Mouse (Mus musculus) embryonic fibroblast, embryonic 13.5 days (primary cell): ENCODE data around the gene Spata33. TPM values are rescaled to one million over a fixed set of nuclear protein-coding genes. Genes with fewer than 3 reads are reported as not detected.
A peak's percentile ranks its signal among the peaks of the same experiment; 100 is the strongest.
"Not testable (repeated sequence)": the region's sequence is repeated elsewhere in the genome, so short reads cannot be mapped to it uniquely, and the experiment has no call there.

Experiments used
- H3K27ac ChIP-seq: 2 replicates; pipeline ENCODE4 v1.5.1; 2012; ENCODE audit warnings: low read length, control low read depth, inconsistent platforms; ENCODE audit not compliant: insufficient read depth
- H3K4me1 ChIP-seq: 2 replicates; pipeline ENCODE4 v1.6.1; 2011; ENCODE audit warnings: low read length; ENCODE audit not compliant: control insufficient read depth, insufficient read depth
- H3K4me3 ChIP-seq: 2 replicates; pipeline ENCODE4 v1.5.1; 2011; ENCODE audit warnings: mild to moderate bottlenecking, control low read depth, low read length; ENCODE audit not compliant: insufficient read depth
- CTCF ChIP-seq: IDR thresholded peaks from 2 replicates; pipeline ENCODE4 v1.5.1; 2011; ENCODE audit warnings: mild to moderate bottlenecking, control low read depth, low read length, moderate library complexity, borderline replicate concordance; ENCODE audit not compliant: insufficient read depth
- POLR2A ChIP-seq: IDR thresholded peaks from 2 replicates; pipeline ENCODE4 v1.6.1; 2011; ENCODE audit warnings: low read depth, mild to moderate bottlenecking, control low read depth, low read length, moderate library complexity
- polyA plus RNA-seq: library from polyadenylated mRNA; stranded (reverse); fragments of >200 nt; gene quantifications from 2 replicates; pipeline ENCODE4 v1.2.4, GENCODE M21; 2011; ENCODE audit warnings: low read depth; ENCODE audit not compliant: missing spikeins, insufficient read length

The Spata33 gene
- 1.4 and 2.9 TPM in 2 replicates for polyA plus RNA-seq

DNA sequence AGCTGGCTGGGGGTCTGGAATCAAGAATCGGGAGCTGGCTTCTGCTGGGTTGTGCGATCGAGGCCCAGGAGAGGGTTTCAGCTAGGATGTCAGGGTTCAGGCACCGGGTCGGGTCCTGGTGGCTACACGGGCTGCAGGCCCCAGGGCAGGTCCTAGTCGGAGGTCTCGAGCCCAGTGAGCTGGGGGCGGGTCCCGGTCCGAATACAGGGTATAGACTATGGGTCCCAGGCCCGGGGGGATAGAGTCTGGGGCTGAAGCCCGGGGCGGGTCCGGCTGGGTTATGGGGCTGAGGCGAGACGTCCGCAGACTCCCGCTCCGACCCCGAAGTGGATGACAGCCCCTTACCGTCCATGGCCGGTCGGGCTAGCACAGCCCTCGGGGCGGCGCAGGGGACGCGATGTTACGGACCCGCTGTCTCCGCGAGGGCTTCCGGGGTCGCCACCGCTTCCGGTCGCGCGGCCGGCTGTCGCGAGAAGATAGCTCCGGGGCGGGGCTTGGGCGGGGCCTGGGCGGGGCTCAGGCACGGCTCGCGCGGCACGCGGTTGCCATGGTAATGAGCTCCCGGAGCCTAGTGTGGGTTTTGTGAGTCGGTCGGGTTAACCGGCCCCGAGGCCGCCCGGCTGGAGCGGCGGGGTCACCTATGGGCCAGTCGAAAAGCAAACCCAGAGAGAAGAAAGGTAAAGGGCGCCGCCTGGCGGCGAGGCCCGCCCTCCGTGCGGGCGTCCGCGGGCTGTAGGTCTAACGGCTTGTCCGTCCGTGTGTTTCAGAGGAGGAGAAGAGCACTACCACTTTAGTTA lies at the start of gene Spata33, which contains the start of gene Chmp1a:
Gene Spata33, plus strand, starts transcription at position 512 of the 797 bp plus-strand sequence.
Gene Chmp1a, minus strand, starts transcription at position 443 of the 797 bp plus-strand sequence.
- peak; percentile 79 for TF ChIP-seq POLR2A
- TF ChIP-seq CTCF, result no peak
- peak within 1 kb of the TSS; percentile 99 for H3K4me3 ChIP-seq
- peak within 1 kb of the TSS; percentile 35; the same call in 1 of the 2 replicates for H3K27ac ChIP-seq
- H3K4me1 ChIP-seq, result 0 out of 2 replicates have a peak, but pooled peaks cover 6% of the 10 kb centered on the region

DNA sequence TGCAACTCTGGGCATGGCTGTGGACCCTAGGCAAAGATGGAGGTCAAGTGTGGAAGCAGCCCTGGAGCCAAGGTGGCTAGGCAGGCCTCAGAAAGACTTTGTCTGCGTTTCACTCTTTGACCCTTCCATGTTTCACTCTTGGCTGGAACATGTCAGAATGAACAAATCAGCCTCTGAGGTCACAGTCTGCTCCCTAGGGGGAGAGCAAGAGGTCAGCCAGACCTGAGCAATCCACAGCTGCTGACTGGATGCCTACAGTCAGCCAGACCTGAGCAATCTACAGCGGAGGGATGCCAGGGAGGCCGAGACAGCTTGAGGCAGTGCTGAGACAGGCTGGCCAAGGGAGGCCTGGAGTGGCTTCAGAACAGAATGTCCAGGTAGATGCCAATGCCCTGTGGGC lies 31.2 kb upstream of the Spata33 start:
- no peak overlapping the region for H3K27ac ChIP-seq
- TF ChIP-seq POLR2A (no peak), CTCF (no peak)
- H3K4me1 ChIP-seq, result peaks cover 8% of the 10 kb centered on the region
- H3K4me3 ChIP-seq, result no peak overlapping the region

DNA sequence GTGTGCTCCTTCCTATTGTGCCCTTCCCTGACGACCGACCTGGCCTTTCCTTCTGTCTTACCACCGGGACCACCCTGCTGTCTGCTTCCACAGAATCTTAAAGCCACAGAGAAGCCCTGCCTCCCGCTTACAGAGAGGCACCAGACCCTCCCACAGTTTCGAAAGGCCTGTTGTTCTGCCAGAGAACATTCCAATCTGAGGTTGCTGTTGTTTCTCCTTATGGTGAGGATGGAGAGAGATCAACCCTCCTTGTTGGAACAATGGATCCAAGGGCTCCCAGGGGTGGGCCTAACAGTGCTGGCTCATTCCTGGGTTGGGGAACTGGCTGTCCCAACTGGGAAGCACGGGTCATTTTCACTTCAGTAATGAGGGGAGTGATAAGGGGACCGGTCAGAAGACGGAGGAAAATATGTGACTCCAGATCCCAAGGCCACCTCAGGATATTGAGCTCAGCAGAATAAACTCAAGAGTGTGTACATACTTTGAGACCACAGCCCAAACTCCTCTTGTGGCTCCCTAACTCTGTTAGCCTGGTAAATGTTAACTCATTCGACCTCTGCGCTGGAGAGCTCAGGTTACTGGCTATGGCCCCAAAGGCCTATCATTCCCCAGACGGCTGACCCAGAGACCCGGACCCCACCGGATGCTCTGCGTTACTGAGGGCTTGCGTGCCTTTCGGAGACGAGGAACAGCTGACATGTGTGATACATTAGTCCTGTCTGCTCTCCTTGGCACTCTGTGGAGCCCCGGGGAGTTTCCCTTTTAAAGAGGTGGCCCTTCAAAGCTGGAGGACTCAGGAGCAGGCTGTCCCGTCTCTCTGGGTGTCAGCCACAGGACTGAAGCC lies 26.8 kb upstream of the Spata33 start, which contains the start of gene Dpep1:
Gene Dpep1, plus strand, starts transcription at position 677 of the 844 bp plus-strand sequence.
- H3K4me1 ChIP-seq, result peaks cover 17% of the 10 kb centered on the region
- TF ChIP-seq POLR2A (no peak), CTCF (no peak)
- no peak within 1 kb of the TSS for H3K4me3 ChIP-seq
- peak within 1 kb of the TSS; percentile 61 for H3K27ac ChIP-seq

DNA sequence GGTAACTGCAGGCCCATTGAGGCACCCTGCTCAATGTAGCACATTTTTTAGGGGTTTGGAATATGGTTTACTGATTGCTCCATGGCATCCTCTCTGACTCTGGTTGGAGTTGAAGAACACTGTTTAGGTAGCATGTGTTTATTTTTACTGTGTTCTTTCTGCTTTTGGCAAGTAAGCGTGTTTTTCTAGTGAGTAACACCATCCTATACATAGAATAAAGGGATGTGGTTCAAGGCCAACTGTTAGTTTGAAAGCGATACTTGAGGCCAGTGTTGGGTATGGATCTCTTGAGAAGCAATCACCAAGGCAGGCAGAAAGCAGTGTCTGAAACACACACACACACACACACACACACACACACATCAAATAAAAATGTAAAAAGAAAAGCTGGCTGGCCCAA lies 24.6 kb upstream of the Spata33 start:
- TF ChIP-seq CTCF (no peak), POLR2A (no peak)
- H3K4me3 ChIP-seq, result no peak overlapping the region
- H3K27ac ChIP-seq, result peak overlapping the region; percentile 16; the same call in 1 of the 2 replicates
- peaks cover 17% of the 10 kb centered on the region for H3K4me1 ChIP-seq

DNA sequence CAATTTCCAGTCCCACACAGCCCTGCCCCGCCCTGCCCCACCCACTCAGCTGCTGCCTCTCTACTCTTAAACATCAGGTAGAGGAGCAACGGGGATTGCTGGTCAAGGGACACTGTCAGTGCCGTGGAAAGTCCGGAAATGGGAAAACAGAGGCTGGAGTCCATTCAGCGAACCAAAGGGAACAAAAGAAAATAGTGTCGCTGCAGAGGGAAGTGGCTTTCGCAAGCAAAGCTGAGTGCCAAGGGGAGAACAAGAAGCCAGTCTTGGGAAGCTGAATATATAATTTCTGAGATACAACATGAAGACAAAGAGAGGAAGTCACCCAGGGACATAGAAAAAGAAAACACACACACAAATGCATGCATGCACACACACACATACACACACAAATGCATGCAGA lies 23.8 kb upstream of the Spata33 start:
- H3K4me1 ChIP-seq, result peaks cover 17% of the 10 kb centered on the region

DNA sequence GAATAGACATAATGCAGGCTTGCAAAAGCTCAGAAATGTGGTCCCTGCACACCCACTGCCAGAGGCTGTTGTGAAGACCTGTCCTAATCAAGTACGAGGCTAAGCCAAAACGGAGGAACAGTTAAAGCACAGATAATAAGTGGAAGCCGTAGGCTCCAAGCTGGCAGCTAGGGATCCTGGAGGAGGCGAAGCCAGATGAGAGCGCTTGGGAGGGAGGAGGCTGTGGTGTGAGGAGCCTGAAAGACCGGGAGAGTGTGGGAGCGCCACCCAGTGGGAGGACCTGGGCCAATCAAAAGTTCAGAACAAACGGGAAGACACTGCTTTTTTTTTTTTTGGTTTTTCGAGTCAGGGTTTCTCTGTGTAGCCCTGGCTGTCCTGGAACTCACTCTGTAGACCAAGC lies 22.0 kb upstream of the Spata33 start:
- peak; percentile 50; the same call in 1 of the 2 replicates for TF ChIP-seq CTCF
- TF ChIP-seq POLR2A, result no peak
- Histone ChIP-seq H3K27ac (no peak overlapping the region), H3K4me1 (peaks cover 13% of the 10 kb centered on the region), H3K4me3 (no peak overlapping the region)

More for the DNA sequence above, 23.8 kb upstream of the Spata33 start:
- Histone ChIP-seq H3K27ac (no peak overlapping the region), H3K4me3 (no peak overlapping the region)
- TF ChIP-seq POLR2A (no peak), CTCF (no peak)

DNA sequence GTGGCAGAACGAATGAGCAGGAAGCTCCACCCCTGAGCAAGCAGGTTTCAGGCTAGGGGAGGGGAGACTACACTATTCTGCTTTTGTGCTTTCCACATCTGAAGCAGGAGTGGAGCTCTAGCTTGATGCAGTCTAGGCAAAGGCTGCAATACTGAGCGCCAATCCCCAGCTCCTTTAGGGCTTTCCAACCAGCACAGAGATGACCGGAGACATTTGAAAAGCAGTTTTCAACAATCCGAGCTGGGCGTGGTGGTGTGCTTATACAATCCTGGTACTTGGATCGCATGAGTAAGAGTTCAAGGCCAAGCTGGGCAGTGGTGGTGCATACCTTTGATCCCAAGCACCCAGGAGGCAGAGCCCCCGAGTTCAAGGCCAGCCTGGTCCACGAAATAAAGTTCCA lies 20.7 kb upstream of the Spata33 start:
- peaks cover 8% of the 10 kb centered on the region; the same call in 1 of the 2 replicates for H3K4me1 ChIP-seq
- TF ChIP-seq POLR2A (no peak), CTCF (no peak)
- H3K27ac ChIP-seq, result no peak overlapping the region
- H3K4me3 ChIP-seq, result no peak overlapping the region

DNA sequence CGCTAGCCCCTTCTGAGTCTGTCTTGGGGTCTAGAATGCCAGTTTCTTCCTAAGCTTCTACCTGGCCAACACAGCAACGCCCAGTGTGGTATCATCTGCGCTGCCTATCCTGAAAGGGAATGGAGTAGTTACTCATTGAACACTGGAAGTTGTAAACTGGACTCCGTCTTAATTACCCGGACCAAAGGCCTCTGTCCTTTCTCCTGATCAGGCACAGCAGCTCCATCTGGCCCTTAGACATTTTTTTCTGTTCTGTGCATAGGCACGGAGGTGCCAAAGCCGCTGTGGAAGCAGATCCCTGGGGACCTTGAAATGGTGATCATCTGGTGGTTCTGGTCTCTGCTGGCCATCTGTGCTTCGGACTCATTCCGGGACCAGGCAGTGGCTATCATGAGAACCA lies 18.9 kb upstream of the Spata33 start:
- Histone ChIP-seq H3K4me1 (no peaks in the 10 kb centered on the region), H3K4me3 (no peak overlapping the region), H3K27ac (no peak overlapping the region)
- TF ChIP-seq POLR2A (no peak), CTCF (no peak)

DNA sequence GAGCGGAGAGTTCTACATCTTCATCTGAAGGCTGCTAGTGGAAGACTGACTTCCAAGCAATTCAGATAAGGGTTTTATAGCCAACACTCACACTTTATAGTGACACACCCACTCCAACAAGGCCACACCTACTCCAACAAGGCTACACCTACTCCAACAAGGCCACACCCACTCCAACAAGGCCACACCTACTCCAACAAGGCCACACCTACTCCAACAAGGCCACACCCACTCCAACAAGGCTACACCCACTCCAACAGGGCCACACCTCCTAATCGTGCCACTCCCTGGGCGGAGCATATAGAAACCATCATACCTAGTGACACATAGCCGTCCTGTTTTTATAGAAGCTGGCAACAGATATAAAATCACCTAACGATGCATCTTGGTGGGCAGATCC lies 15.6 kb upstream of the Spata33 start:
- H3K4me3 ChIP-seq, H3K27ac ChIP-seq, H3K4me1 ChIP-seq: not testable (repeated sequence)
